Mouse (Mus musculus): ENCODE measurements around the gene Ptpa.

DNA sequence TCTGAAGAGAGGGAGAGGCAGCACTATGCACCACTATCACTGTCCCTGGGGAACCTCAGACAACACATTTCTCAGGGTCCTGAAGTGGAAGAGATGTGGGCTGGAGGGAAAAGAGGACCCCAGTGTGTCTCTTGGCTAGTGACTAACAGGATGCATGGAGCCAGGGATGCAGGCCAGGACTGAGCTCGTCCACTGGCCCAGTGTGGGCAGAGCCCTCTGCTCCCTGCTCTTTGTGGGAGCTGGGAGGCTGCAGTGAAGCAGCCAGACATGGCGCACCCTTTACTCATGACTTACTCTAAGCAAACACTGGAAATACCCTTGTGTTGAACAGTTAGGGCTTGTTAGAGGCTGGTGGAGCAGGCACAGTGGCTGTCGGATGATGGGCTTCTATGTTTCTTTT lies 37.7 kb downstream of the Ptpa start:
- no peak for TF ChIP-seq POLR2A (IDR thresholded peaks at IDR 0.05; ENCODE audit: borderline replicate concordance, extremely low read depth, insufficient read depth, insufficient read length, poor library complexity, severe bottlenecking)
- TF ChIP-seq CTCF (IDR thresholded peaks at IDR 0.05; ENCODE audit: borderline replicate concordance, extremely low read depth, insufficient read depth, insufficient read length) = no peak
